Mouse (Mus musculus) midbrain, embryonic 13.5 days (tissue): Measurements from ENCODE around the gene Hnrnpll. TPM values are rescaled to one million over a fixed set of nuclear protein-coding genes. Genes with fewer than 3 reads are reported as not detected.
"Not testable (repeated sequence)": the region's sequence is repeated elsewhere in the genome, so short reads cannot be mapped to it uniquely, and the experiment has no call there.

Source experiments
- ATAC-seq: fragments of 200-750 bp; cut with Nextera tagmentation; 2 replicates; pipeline ENCODE4 v1.8.0; 2017; ENCODE audit warnings: mild to moderate bottlenecking, moderate TSS enrichment, moderate library complexity
- H3K27ac ChIP-seq: fragments of 300-500 bp; sonication (generic); 2 replicates; pipeline ENCODE4 v1.5.1; 2015; ENCODE audit warnings: inconsistent platforms, mild to moderate bottlenecking, moderate library complexity
- H3K27me3 ChIP-seq: fragments of 300-500 bp; sonication (generic); 2 replicates; pipeline ENCODE4 v1.6.1; 2015; ENCODE audit warnings: mild to moderate bottlenecking, inconsistent platforms
- H3K36me3 ChIP-seq: fragments of 300-500 bp; sonication (generic); 2 replicates; pipeline ENCODE4 v1.6.1; 2015; ENCODE audit warnings: mild to moderate bottlenecking, inconsistent platforms
- H3K4me1 ChIP-seq: fragments of 300-500 bp; sonication (generic); replicated peaks from 2 replicates; pipeline ENCODE4 v1.6.1; 2015; ENCODE audit warnings: inconsistent platforms
- H3K4me2 ChIP-seq: fragments of 300-500 bp; sonication (generic); replicated peaks from 2 replicates; pipeline ENCODE4 v1.6.1; 2015; ENCODE audit warnings: moderate library complexity, mild to moderate bottlenecking, inconsistent platforms
- H3K4me3 ChIP-seq: fragments of 300-500 bp; sonication (generic); replicated peaks from 2 replicates; pipeline ENCODE4 v1.5.1; 2015; ENCODE audit warnings: mild to moderate bottlenecking, inconsistent platforms
- H3K9ac ChIP-seq: fragments of 300-500 bp; sonication (generic); replicated peaks from 2 replicates; pipeline ENCODE4 v1.6.1; 2015; ENCODE audit warnings: mild to moderate bottlenecking, inconsistent platforms
- H3K9me3 ChIP-seq: fragments of 300-500 bp; sonication (generic); 2 replicates; pipeline ENCODE4 v1.6.1; 2016; ENCODE audit warnings: mild to moderate bottlenecking, inconsistent platforms
- WGBS: fragments of 180-500 bp; shearing (Covaris S2); methylation state at CpG from one replicate; pipeline ENCODE4 v1.1.7; 2015; 5-methylcytosine and 5-hydroxymethylcytosine counted together
- polyA plus RNA-seq: library from polyadenylated mRNA; unstranded; fragments of >200 nt; fragmentation: Nextera tagmentation; extraction: Ambion mirVana; gene quantifications from 2 replicates; pipeline ENCODE4 v1.2.1, GENCODE M21; 2015

Gene Hnrnpll
- polyA plus RNA-seq, 1 experiment from 2014 or later, result 76.7 TPM

- Histone ChIP-seq H3K4me2 (no peak overlapping the region), H3K9me3 (no peaks in the 10 kb centered on the region), H3K36me3 (no peaks in the 10 kb centered on the region), H3K27me3 (no peaks in the 10 kb centered on the region; the same call in 1 of the 2 replicates), H3K4me1 (peaks cover 12% of the 10 kb centered on the region), H3K9ac (no peak overlapping the region), H3K4me3 (no peak overlapping the region), H3K27ac (no peak overlapping the region)
- ATAC-seq, result no peak
- WGBS, result 92% methylated on average over 8 of the region's 8 CpGs
Observed at GRCm38 (mm10) chr17:80014361-80014809, 47.7 kb downstream of the Hnrnpll start.

- 40% methylated on average over 15 of the region's 15 CpGs for WGBS
- no peak overlapping the region for H3K9ac ChIP-seq
- ATAC-seq, result no peak
- no peak overlapping the region for H3K4me2 ChIP-seq
- H3K9me3 ChIP-seq, result no peaks in the 10 kb centered on the region
- H3K27ac ChIP-seq, result no peak overlapping the region
- no peaks in the 10 kb centered on the region for H3K36me3 ChIP-seq
- H3K27me3 ChIP-seq, result no peaks in the 10 kb centered on the region; the same call in 1 of the 2 replicates
- peaks cover 16% of the 10 kb centered on the region for H3K4me1 ChIP-seq
- H3K4me3 ChIP-seq, result no peak overlapping the region
Observed at GRCm38 (mm10) chr17:80009926-80010325, 52.2 kb downstream of the Hnrnpll start.

DNA sequence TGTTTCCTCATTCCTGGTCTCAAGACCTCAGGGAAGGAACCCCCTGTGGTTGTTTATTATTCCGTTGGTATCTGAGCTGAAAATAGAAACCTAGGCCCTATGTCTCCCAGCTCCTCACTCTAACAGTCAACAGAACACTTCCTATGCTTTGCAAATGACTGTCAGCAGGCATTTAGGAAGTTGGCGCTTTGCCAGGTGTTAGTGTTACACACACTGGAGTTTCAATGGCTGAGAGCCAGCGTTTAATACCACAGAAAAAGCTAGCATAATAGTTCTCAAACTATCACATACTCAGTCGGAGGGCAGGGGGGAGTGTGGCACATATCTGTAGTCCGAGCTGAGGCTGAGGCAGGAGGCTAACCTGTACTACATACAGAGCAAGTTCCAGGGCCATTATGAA, 53.3 kb downstream of the Hnrnpll start:
- no peak overlapping the region for H3K9ac ChIP-seq
- H3K4me1 ChIP-seq, result peaks cover 16% of the 10 kb centered on the region
- 37% methylated on average over 5 of the region's 5 CpGs for WGBS
- no peaks in the 10 kb centered on the region for H3K9me3 ChIP-seq
- H3K4me2 ChIP-seq, result no peak overlapping the region
- no peaks in the 10 kb centered on the region; the same call in 1 of the 2 replicates for H3K27me3 ChIP-seq
- H3K36me3 ChIP-seq, result no peaks in the 10 kb centered on the region
- H3K27ac ChIP-seq, result no peak overlapping the region
- peak; percentile 63; the same call in 1 of the 2 replicates for ATAC-seq
- H3K4me3 ChIP-seq, result no peak overlapping the region

GRCm38 (mm10) chr17:80004345-80005239, 57.5 kb downstream of the Hnrnpll start:
- Histone ChIP-seq H3K27me3 (no peaks in the 10 kb centered on the region), H3K36me3 (no peaks in the 10 kb centered on the region), H3K9me3 (no peaks in the 10 kb centered on the region), H3K27ac (no peak overlapping the region), H3K9ac (no peak overlapping the region), H3K4me1 (peaks cover 9% of the 10 kb centered on the region), H3K4me2 (no peak overlapping the region), H3K4me3 (no peak overlapping the region)
- 50% methylated on average over 17 of the region's 17 CpGs for WGBS
- ATAC-seq, result no peak

- H3K9ac ChIP-seq, H3K4me1 ChIP-seq, H3K9me3 ChIP-seq, H3K27me3 ChIP-seq, H3K36me3 ChIP-seq, H3K4me2 ChIP-seq, ATAC-seq, H3K27ac ChIP-seq, H3K4me3 ChIP-seq: not testable (repeated sequence)
- 78% methylated on average over 3 of the region's 3 CpGs for WGBS
Observed at GRCm38 (mm10) chr17:80003851-80004250, 58.3 kb downstream of the Hnrnpll start.

DNA sequence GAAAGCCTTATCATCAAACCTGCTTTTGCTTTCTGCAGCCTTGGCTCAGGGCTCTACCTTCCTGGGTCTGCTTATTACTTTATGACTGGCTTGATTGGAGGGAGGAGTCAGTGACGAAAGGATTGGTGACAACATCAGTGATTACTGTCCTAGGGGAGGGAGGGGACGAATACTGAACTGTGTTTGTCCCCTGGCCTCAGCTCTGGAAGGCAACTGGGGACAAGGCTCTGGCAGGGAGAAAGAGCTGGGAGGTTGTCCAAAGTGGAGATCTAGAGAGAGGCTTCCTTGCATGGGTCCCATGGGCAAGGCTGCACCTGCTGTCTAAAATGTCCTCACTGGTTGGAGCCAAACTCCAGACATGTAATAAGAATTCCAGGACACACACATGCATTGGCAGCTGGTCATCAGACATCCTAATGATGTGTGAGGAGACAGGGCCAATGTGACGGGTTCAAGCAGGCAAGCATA, 59.7 kb downstream of the Hnrnpll start:
- no peak overlapping the region for H3K4me2 ChIP-seq
- WGBS, result 87% methylated on average over 3 of the region's 3 CpGs
- no peaks in the 10 kb centered on the region for H3K36me3 ChIP-seq
- H3K9me3 ChIP-seq, result no peaks in the 10 kb centered on the region
- H3K9ac ChIP-seq, result no peak overlapping the region
- no peak for ATAC-seq
- H3K4me3 ChIP-seq, result no peak overlapping the region
- H3K27ac ChIP-seq, result no peak overlapping the region
- H3K27me3 ChIP-seq, result no peaks in the 10 kb centered on the region
- H3K4me1 ChIP-seq, result no peaks in the 10 kb centered on the region

GRCm38 (mm10) chr17:79999631-80000030, 62.5 kb downstream of the Hnrnpll start:
- no peaks in the 10 kb centered on the region for H3K27me3 ChIP-seq

GRCm38 (mm10) chr17:79998986-79999385, 63.1 kb downstream of the Hnrnpll start:
- no peak overlapping the region for H3K9ac ChIP-seq
- no peaks in the 10 kb centered on the region for H3K36me3 ChIP-seq

More at GRCm38 (mm10) chr17:79999631-80000030, 62.5 kb downstream of the Hnrnpll start:
- Histone ChIP-seq H3K4me2 (no peak overlapping the region), H3K4me1 (no peaks in the 10 kb centered on the region), H3K9me3 (no peaks in the 10 kb centered on the region), H3K36me3 (no peaks in the 10 kb centered on the region), H3K9ac (no peak overlapping the region), H3K27ac (no peak overlapping the region), H3K4me3 (no peak overlapping the region)
- ATAC-seq, result no peak
- 90% methylated on average over 14 of the region's 14 CpGs for WGBS

GRCm38 (mm10) chr17:79995091-79995691, 66.9 kb downstream of the Hnrnpll start:
- Histone ChIP-seq H3K4me1 (no peaks in the 10 kb centered on the region), H3K4me3 (no peak overlapping the region), H3K27ac (no peak overlapping the region), H3K9me3 (no peaks in the 10 kb centered on the region), H3K36me3 (no peaks in the 10 kb centered on the region), H3K27me3 (no peaks in the 10 kb centered on the region), H3K4me2 (no peak overlapping the region), H3K9ac (no peak overlapping the region)
- 84% methylated on average over 3 of the region's 3 CpGs for WGBS
- no peak for ATAC-seq

More at GRCm38 (mm10) chr17:79998986-79999385, 63.1 kb downstream of the Hnrnpll start:
- Histone ChIP-seq H3K4me1 (no peaks in the 10 kb centered on the region), H3K9me3 (no peaks in the 10 kb centered on the region), H3K4me2 (no peak overlapping the region), H3K27me3 (no peaks in the 10 kb centered on the region), H3K27ac (no peak overlapping the region), H3K4me3 (no peak overlapping the region)
- no peak for ATAC-seq
- whole genome bisulfite sequencing, result 93% methylated on average over 5 of the region's 5 CpGs

GRCm38 (mm10) chr17:79992114-79992513, 70.0 kb downstream of the Hnrnpll start:
- H3K27me3 ChIP-seq, result no peaks in the 10 kb centered on the region
- no peaks in the 10 kb centered on the region for H3K9me3 ChIP-seq
- no peak overlapping the region for H3K4me2 ChIP-seq
- H3K4me1 ChIP-seq, result no peaks in the 10 kb centered on the region
- no peak overlapping the region for H3K9ac ChIP-seq
- H3K27ac ChIP-seq, result no peak overlapping the region
- no peaks in the 10 kb centered on the region for H3K36me3 ChIP-seq
- no peak overlapping the region for H3K4me3 ChIP-seq
- no peak for ATAC-seq
- 89% methylated on average over 3 of the region's 3 CpGs for WGBS

GRCm38 (mm10) chr17:79991166-79991958, 70.8 kb downstream of the Hnrnpll start:
- Histone ChIP-seq H3K27ac (no peak overlapping the region), H3K4me2 (no peak overlapping the region), H3K9ac (no peak overlapping the region), H3K36me3 (no peaks in the 10 kb centered on the region), H3K4me1 (no peaks in the 10 kb centered on the region), H3K4me3 (no peak overlapping the region), H3K27me3 (no peaks in the 10 kb centered on the region), H3K9me3 (no peaks in the 10 kb centered on the region)
- WGBS, result 88% methylated on average over 12 of the region's 12 CpGs
- no peak for ATAC-seq
